Mouse (Mus musculus) heart, embryonic 15.5 days (tissue): ENCODE measurements around the gene Cdc73. TPM values are rescaled to one million over a fixed set of nuclear protein-coding genes. Genes with fewer than 3 reads are reported as not detected.
A peak's percentile ranks its signal among the peaks of the same experiment; 100 is the strongest.
"Not testable (repeated sequence)": the region's sequence is repeated elsewhere in the genome, so short reads cannot be mapped to it uniquely, and the experiment has no call there.

ENCODE experiments used
- ATAC-seq: fragments of 200-750 bp; cut with Nextera tagmentation; replicated peaks from 2 replicates; pipeline ENCODE4 v1.8.0; 2017; ENCODE audit warnings: low read depth, moderate TSS enrichment; ENCODE audit not compliant: insufficient number of reproducible peaks, insufficient read depth, low FRiP score
- H3K27ac ChIP-seq: fragments of 300-500 bp; sonication (generic); 2 replicates; pipeline ENCODE4 v1.5.1; 2015; ENCODE audit warnings: mild to moderate bottlenecking, inconsistent platforms
- H3K27me3 ChIP-seq: fragments of 300-500 bp; sonication (generic); 2 replicates; pipeline ENCODE4 v1.6.1; 2015; ENCODE audit warnings: inconsistent platforms
- H3K36me3 ChIP-seq: fragments of 300-500 bp; sonication (generic); 2 replicates; pipeline ENCODE4 v1.6.1; 2015; ENCODE audit warnings: mild to moderate bottlenecking, inconsistent platforms
- H3K4me1 ChIP-seq: fragments of 300-500 bp; sonication (generic); replicated peaks from 2 replicates; pipeline ENCODE4 v1.6.1; 2015; ENCODE audit warnings: inconsistent platforms
- H3K4me2 ChIP-seq: fragments of 300-500 bp; sonication (generic); 2 replicates; pipeline ENCODE4 v1.6.1; 2015; ENCODE audit warnings: inconsistent platforms, mild to moderate bottlenecking, moderate library complexity
- H3K4me3 ChIP-seq: fragments of 300-500 bp; sonication (generic); 2 replicates; pipeline ENCODE4 v1.5.1; 2015; ENCODE audit warnings: mild to moderate bottlenecking, inconsistent platforms
- H3K9ac ChIP-seq: fragments of 300-500 bp; sonication (generic); 2 replicates; pipeline ENCODE4 v1.6.1; 2015; ENCODE audit warnings: mild to moderate bottlenecking, inconsistent platforms
- H3K9me3 ChIP-seq: fragments of 300-500 bp; sonication (generic); replicated peaks from 2 replicates; pipeline ENCODE4 v1.6.1; 2016; ENCODE audit warnings: inconsistent platforms
- WGBS: fragments of 180-500 bp; shearing (Covaris S2); methylation state at CpG from one replicate; pipeline ENCODE4 v1.1.7; 2015; ENCODE audit warnings: mixed read lengths; 5-methylcytosine and 5-hydroxymethylcytosine counted together
- polyA plus RNA-seq: library from polyadenylated mRNA; unstranded; fragments of >200 nt; fragmentation: Nextera tagmentation; extraction: Ambion mirVana; gene quantifications from 2 replicates; pipeline ENCODE4 v1.2.1, GENCODE M21; 2015

Cdc73 gene
- polyA plus RNA-seq, 1 experiment from 2014 or later: 17.6 TPM

DNA sequence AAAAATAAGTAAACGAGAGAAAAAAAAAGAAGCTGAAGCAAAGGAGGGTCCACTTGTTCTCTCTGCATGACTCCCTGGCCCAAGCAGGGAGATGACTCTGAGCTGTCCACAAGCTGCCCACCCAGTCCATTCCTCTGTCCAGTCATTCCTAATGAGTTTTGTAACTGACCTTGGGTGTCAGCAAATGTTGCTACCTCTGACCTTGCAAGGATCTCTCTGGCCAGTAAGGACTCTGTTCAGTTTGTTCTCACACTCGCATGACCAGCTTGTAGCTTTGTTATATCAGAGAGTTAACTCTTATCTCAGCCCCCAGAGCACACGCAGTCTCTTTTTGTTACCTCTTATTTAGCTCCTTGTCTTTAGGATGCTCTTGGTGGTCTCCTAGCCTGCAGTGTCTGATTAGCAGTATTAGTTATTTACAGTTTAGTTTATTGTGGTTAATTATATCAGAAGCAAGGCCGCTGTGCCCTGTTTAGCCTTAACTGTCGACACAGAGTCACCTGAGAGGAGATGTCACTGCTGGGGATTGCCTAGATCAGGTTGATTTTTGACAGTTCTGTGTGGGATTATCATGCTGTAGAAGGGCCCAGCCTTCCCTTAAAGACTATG lies 21.9 kb upstream of the Cdc73 start:
- Histone ChIP-seq H3K36me3 (no peaks in the 10 kb centered on the region), H3K4me3 (no peak overlapping the region), H3K9me3 (no peaks in the 10 kb centered on the region), H3K9ac (no peak overlapping the region), H3K4me2 (no peak overlapping the region), H3K4me1 (no peaks in the 10 kb centered on the region), H3K27ac (no peak overlapping the region), H3K27me3 (no peaks in the 10 kb centered on the region)
- ATAC-seq: no peak
- 66% methylated on average over 5 of the region's 5 CpGs for WGBS

DNA sequence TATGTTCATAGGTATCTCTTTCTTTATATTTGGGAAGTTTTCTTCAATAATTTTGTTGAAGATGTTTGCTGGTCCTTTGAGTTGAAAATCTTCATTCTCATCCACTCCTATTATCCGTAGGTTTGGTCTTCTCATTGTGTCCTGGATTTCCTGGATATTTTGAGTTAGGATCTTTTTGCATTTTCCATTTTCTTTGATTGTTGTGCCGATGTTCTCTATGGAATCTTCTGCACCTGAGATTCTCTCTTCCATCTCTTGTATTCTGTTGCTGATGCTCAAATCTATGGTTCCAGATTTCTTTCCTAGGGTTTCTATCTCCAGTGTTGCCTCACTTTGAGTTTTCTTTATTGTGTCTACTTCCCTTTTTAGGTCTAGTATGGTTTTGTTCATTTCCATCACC lies 13.3 kb upstream of the Cdc73 start, which contains the start of gene Glrx2:
Gene Glrx2, plus strand, starts transcription at position 301 of the 400 bp plus-strand sequence.
- 80% methylated on average over 1 of the region's 2 CpGs for WGBS
- not testable (repeated sequence) for H3K27me3 ChIP-seq, ATAC-seq, H3K4me2 ChIP-seq, H3K4me1 ChIP-seq, H3K9ac ChIP-seq, H3K4me3 ChIP-seq, H3K9me3 ChIP-seq, H3K27ac ChIP-seq, H3K36me3 ChIP-seq

GRCm38 (mm10) chr1:143710627-143710976 lies 7.9 kb upstream of the Cdc73 start:
- H3K4me1 ChIP-seq: no peaks in the 10 kb centered on the region
- H3K4me2 ChIP-seq: no peak overlapping the region
- no peaks in the 10 kb centered on the region for H3K27me3 ChIP-seq
- WGBS: 34% methylated on average over 5 of the region's 5 CpGs
- H3K27ac ChIP-seq: no peak overlapping the region
- H3K9me3 ChIP-seq: no peaks in the 10 kb centered on the region
- no peak for ATAC-seq
- H3K36me3 ChIP-seq: no peaks in the 10 kb centered on the region
- H3K9ac ChIP-seq: no peak overlapping the region
- no peak overlapping the region for H3K4me3 ChIP-seq

- no peak overlapping the region for H3K9ac ChIP-seq
- H3K9me3 ChIP-seq: no peaks in the 10 kb centered on the region
- no peak overlapping the region for H3K4me3 ChIP-seq
- ATAC-seq: no peak
- WGBS: 69% methylated on average over 7 of the region's 7 CpGs
- H3K4me1 ChIP-seq: no peaks in the 10 kb centered on the region
- H3K27ac ChIP-seq: no peak overlapping the region
- no peak overlapping the region for H3K4me2 ChIP-seq
- H3K36me3 ChIP-seq: no peaks in the 10 kb centered on the region
- H3K27me3 ChIP-seq: no peaks in the 10 kb centered on the region
These were observed 7.4 kb upstream of the Cdc73 start for GRCm38 (mm10) chr1:143709966-143710626.

GRCm38 (mm10) chr1:143708361-143708760 lies 5.7 kb upstream of the Cdc73 start:
- no peak overlapping the region for H3K4me3 ChIP-seq

GRCm38 (mm10) chr1:143707006-143707405 lies 4.3 kb upstream of the Cdc73 start:
- no peak overlapping the region for H3K9ac ChIP-seq
- 0 out of 2 replicates have a peak, but pooled peaks cover 3% of the 10 kb centered on the region for H3K4me1 ChIP-seq
- WGBS: 63% methylated on average over 4 of the region's 4 CpGs
- no peak overlapping the region for H3K4me2 ChIP-seq
- H3K27me3 ChIP-seq: no peaks in the 10 kb centered on the region
- H3K27ac ChIP-seq: no peak overlapping the region
- no peak for ATAC-seq
- no peak overlapping the region for H3K4me3 ChIP-seq
- H3K9me3 ChIP-seq: no peaks in the 10 kb centered on the region
- H3K36me3 ChIP-seq: no peaks in the 10 kb centered on the region

More at GRCm38 (mm10) chr1:143708361-143708760, 5.7 kb upstream of the Cdc73 start:
- Histone ChIP-seq H3K27me3 (no peaks in the 10 kb centered on the region), H3K9ac (no peak overlapping the region), H3K27ac (no peak overlapping the region), H3K9me3 (no peaks in the 10 kb centered on the region), H3K4me2 (no peak overlapping the region), H3K4me1 (0 out of 2 replicates have a peak, but pooled peaks cover 2% of the 10 kb centered on the region), H3K36me3 (no peaks in the 10 kb centered on the region)
- ATAC-seq: no peak
- 65% methylated on average over 6 of the region's 6 CpGs for WGBS

DNA sequence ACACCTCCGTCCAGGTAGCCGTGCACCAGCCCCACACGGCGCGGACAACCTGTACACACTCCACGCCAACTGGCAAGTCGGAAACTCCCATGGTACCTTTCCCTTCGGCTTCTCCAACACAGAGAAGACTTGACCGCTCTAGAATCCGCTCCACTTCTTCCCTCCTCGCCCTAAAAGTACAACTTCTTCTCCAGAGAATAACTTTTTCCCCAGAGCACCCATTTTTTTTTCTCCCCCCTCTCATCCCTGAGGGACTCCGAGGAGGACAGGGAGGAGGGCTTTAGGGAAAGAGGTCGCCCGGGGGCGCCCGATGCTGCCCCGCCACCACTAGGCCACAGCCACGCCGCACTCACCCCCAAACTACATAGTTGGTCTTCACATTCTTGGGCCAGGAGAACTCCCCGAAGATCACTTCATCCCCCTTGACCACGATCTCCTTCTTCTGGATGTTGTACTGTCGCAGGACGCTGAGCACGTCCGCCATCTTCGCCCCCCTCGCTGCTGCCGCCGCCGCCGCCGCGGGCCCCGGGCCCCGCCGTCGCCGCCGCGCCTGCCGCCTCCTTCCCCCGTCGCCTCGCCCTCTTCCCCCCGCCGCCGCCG lies 452 bp downstream of the Cdc73 start:
- WGBS: 1% methylated on average over 46 of the region's 48 CpGs
- Histone ChIP-seq H3K4me3 (peak overlapping the region; percentile 76), H3K27me3 (no peaks in the 10 kb centered on the region), H3K27ac (peak overlapping the region; percentile 91), H3K36me3 (peaks cover 7% of the 10 kb centered on the region; the same call in 1 of the 2 replicates), H3K4me2 (peak overlapping the region; percentile 73), H3K9me3 (no peaks in the 10 kb centered on the region), H3K4me1 (peaks cover 7% of the 10 kb centered on the region; the same call in 1 of the 2 replicates), H3K9ac (peak overlapping the region; percentile 84)
- peak; percentile 56 for ATAC-seq

DNA sequence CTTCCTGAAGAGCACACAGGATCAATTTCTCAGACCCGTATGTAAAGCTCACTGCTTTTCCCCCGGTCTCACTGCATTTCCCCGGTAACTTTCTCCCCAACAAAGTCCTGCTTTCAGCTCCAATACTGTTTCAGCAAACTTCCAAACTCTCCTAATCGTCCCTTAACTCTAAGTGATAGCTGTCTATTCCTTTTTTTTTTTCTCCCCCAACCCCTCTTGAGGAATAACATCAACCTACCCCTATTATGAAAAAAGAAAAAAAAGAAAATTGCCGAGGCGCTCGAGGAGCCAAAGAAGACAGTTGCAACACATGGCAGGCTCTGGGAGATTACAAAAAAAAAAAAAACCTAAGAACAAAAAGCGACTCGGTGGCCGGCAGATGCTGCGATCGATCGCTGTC lies 957 bp downstream of the Cdc73 start:
- H3K4me1 ChIP-seq: peaks cover 7% of the 10 kb centered on the region; the same call in 1 of the 2 replicates
- no peaks in the 10 kb centered on the region for H3K27me3 ChIP-seq
- peak overlapping the region; percentile 84 for H3K9ac ChIP-seq
- peak overlapping the region; percentile 73 for H3K4me2 ChIP-seq
- peak overlapping the region; percentile 76 for H3K4me3 ChIP-seq
- peak overlapping the region; percentile 91 for H3K27ac ChIP-seq
- no peaks in the 10 kb centered on the region for H3K9me3 ChIP-seq
- WGBS: under 1% methylated on average over 13 of the region's 13 CpGs
- H3K36me3 ChIP-seq: peaks cover 12% of the 10 kb centered on the region; the same call in 1 of the 2 replicates
- ATAC-seq: no peak

DNA sequence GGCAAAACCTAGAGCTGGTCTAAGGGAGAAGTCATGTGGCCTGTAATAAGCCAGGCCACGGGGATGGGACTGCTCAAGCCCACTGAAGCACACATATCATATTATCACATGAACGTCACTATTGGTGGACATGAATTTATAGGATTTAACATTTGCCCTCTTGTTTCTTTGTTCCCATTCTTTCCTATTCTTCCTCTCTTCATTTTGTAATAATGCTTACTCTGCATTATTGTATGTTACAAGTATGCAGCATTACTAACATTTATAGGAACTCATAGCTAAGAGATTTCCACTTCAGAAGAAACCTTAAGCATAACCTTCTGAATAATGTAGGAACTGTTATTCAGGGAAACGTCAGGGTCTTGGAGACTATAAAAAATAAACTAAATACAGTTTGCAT lies 17.8 kb downstream of the Cdc73 start:
- no peaks in the 10 kb centered on the region for H3K9me3 ChIP-seq
- no peak overlapping the region for H3K4me3 ChIP-seq
- 93% methylated on average over 3 of the region's 3 CpGs for WGBS
- ATAC-seq: no peak
- no peaks in the 10 kb centered on the region for H3K4me1 ChIP-seq
- no peak overlapping the region for H3K4me2 ChIP-seq
- no peak overlapping the region for H3K9ac ChIP-seq
- no peaks in the 10 kb centered on the region for H3K27me3 ChIP-seq
- no peak overlapping the region for H3K27ac ChIP-seq
- peaks cover 50% of the 10 kb centered on the region for H3K36me3 ChIP-seq

- Histone ChIP-seq H3K4me2 (no peak overlapping the region), H3K36me3 (peaks cover 46% of the 10 kb centered on the region), H3K4me3 (no peak overlapping the region), H3K9me3 (no peaks in the 10 kb centered on the region), H3K9ac (no peak overlapping the region), H3K4me1 (no peaks in the 10 kb centered on the region), H3K27ac (no peak overlapping the region), H3K27me3 (no peaks in the 10 kb centered on the region)
- no peak for ATAC-seq
- WGBS: 95% methylated on average over 5 of the region's 5 CpGs
These were observed 21.6 kb downstream of the Cdc73 start for GRCm38 (mm10) chr1:143681108-143681507.

DNA sequence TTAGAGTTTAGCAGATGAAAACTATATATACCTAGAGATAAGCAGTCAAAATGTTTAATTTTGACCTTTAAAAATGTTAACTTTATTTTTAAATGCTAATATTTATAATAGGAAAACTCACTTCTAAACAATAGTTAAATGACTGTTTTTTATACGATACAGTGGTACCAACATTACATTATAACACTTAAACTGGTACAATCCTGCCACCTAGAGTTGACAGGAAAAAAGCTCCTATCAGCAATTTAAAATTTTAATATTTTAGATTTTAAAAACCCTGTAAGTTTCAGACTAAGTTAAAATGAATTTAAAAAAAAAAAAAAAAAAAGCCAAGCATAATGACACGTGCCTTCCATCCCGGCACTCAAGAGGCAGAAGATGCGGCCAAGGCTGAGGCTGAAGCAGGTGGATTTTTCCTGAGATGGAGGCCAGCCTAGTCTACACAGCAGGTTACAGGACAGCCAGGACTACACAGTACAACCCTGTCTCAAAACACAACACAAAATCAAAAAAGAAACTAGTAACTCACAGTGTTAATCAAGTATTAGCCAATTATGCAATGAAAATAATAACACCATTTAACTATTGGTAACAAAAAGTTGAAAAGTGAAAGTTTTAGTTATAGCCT lies 26.8 kb downstream of the Cdc73 start:
- H3K27ac ChIP-seq: no peak overlapping the region
- H3K4me2 ChIP-seq: no peak overlapping the region
- H3K36me3 ChIP-seq: peaks cover 19% of the 10 kb centered on the region
- no peaks in the 10 kb centered on the region for H3K27me3 ChIP-seq
- no peak overlapping the region for H3K9ac ChIP-seq
- no peaks in the 10 kb centered on the region for H3K4me1 ChIP-seq
- WGBS: 85% methylated on average over 4 of the region's 4 CpGs
- H3K4me3 ChIP-seq: no peak overlapping the region
- no peak for ATAC-seq
- H3K9me3 ChIP-seq: no peaks in the 10 kb centered on the region
